Mouse (Mus musculus) forebrain, embryonic 16.5 days (tissue): ENCODE data around the gene Pym1. TPM values are rescaled to one million over a fixed set of nuclear protein-coding genes. Genes with fewer than 3 reads are reported as not detected.

Experiments used
- ATAC-seq: fragments of 200-750 bp; cut with Nextera tagmentation; 2 replicates; pipeline ENCODE4 v1.8.0; 2017; ENCODE audit warnings: mild to moderate bottlenecking, moderate library complexity
- H3K27ac ChIP-seq: fragments of 300-500 bp; sonication (generic); 2 replicates; pipeline ENCODE4 v1.5.1; 2014; ENCODE audit warnings: low read length, control low read depth
- H3K27me3 ChIP-seq: fragments of 300-500 bp; sonication (generic); replicated peaks from 2 replicates; pipeline ENCODE4 v1.6.1; 2014; ENCODE audit warnings: low read length; ENCODE audit not compliant: control insufficient read depth, insufficient read depth
- H3K36me3 ChIP-seq: fragments of 300-500 bp; sonication (generic); 2 replicates; pipeline ENCODE4 v1.6.1; 2014; ENCODE audit not compliant: control insufficient read depth, insufficient read depth
- H3K4me1 ChIP-seq: fragments of 300-500 bp; sonication (generic); replicated peaks from 2 replicates; pipeline ENCODE4 v1.6.1; 2014; ENCODE audit warnings: low read length; ENCODE audit not compliant: control insufficient read depth, insufficient read depth
- H3K4me2 ChIP-seq: fragments of 300-500 bp; sonication (generic); 2 replicates; pipeline ENCODE4 v1.6.1; 2014; ENCODE audit warnings: mild to moderate bottlenecking, low read length, control low read depth
- H3K4me3 ChIP-seq: fragments of 300-500 bp; sonication (generic); replicated peaks from 2 replicates; pipeline ENCODE4 v1.5.1; 2014; ENCODE audit warnings: mild to moderate bottlenecking, low read length, control low read depth
- H3K9ac ChIP-seq: fragments of 300-500 bp; sonication (generic); replicated peaks from 2 replicates; pipeline ENCODE4 v1.6.1; 2014; ENCODE audit warnings: low read depth, low read length, control low read depth
- H3K9me3 ChIP-seq: fragments of 300-500 bp; sonication (generic); 2 replicates; pipeline ENCODE4 v1.6.1; 2016; ENCODE audit warnings: low read length; ENCODE audit not compliant: control insufficient read depth
- WGBS: fragments of 180-500 bp; shearing (Covaris S2); extraction: QIAGEN DNeasy Blood & Tissue Kit; methylation state at CpG from one replicate; pipeline ENCODE4 v1.1.7; 2014; 5-methylcytosine and 5-hydroxymethylcytosine counted together
- polyA plus RNA-seq: library from polyadenylated mRNA; unstranded; fragments of >200 nt; fragmentation: Nextera tagmentation; extraction: Ambion mirVana; gene quantifications from 2 replicates; pipeline ENCODE4 v1.2.1, GENCODE M21; 2015

Gene Pym1
- polyA plus RNA-seq, 1 experiment from 2014 or later, result 43.6 TPM

GRCm38 (mm10) chr10:128778441-128778840, 30.8 kb downstream of the Pym1 start:
- Histone ChIP-seq H3K9me3 (0 out of 2 replicates have a peak, but pooled peaks cover under 1% of the 10 kb centered on the region), H3K4me1 (no peaks in the 10 kb centered on the region), H3K27ac (no peak overlapping the region), H3K9ac (no peak overlapping the region), H3K4me2 (no peak overlapping the region), H3K4me3 (no peak overlapping the region), H3K36me3 (no peaks in the 10 kb centered on the region), H3K27me3 (no peaks in the 10 kb centered on the region)
- 90% methylated on average over 2 of the region's 2 CpGs for WGBS
- no peak for ATAC-seq

DNA sequence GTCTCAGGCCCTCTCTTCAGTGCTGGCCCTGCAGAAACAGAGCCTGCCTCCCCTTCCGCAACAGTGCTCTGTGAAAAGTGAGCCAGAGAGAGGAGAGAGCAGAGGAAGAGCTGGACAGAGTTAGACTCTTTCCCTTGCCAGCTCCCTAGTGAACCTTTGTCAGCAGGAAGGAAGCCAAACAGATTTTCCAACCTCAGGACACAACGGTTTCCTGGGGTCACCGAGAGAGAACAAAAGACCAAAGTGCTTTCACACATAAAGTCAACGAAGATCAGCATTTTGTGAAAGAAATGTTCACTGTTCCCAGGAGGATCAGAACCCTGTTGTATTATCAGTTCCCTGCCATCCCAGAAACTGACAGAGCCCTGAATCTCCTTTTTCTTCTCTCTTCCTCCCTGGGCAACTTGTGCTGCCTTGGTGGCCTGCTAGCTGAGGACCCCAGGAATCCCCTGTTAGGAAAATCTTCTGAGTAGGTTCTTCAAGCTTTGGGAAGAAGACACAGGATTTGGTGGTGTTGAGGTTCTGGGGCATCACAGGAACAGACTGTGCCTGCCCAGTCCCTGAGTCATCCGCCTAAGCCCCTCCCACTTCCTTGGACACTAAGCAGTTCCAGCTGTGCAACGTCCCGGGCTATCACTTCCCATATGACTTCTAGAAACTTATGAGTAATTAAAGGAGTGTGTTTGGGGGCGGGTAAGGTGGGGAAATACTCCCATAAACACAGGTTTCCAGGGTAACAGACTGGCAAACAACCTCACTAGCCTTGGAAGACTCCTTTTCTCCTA, 31.5 kb downstream of the Pym1 start:
- Histone ChIP-seq H3K36me3 (no peaks in the 10 kb centered on the region), H3K4me1 (no peaks in the 10 kb centered on the region), H3K4me2 (no peak overlapping the region), H3K9me3 (0 out of 2 replicates have a peak, but pooled peaks cover 5% of the 10 kb centered on the region), H3K27me3 (no peaks in the 10 kb centered on the region), H3K9ac (no peak overlapping the region), H3K4me3 (no peak overlapping the region), H3K27ac (no peak overlapping the region)
- no peak for ATAC-seq
- 42% methylated on average over 8 of the region's 8 CpGs for WGBS

- no peak overlapping the region for H3K27ac ChIP-seq
- no peaks in the 10 kb centered on the region for H3K36me3 ChIP-seq
- no peak overlapping the region for H3K9ac ChIP-seq
- H3K9me3 ChIP-seq, result 0 out of 2 replicates have a peak, but pooled peaks cover 7% of the 10 kb centered on the region
- WGBS, result 100% methylated on average over 1 of the region's 1 CpGs
- H3K4me3 ChIP-seq, result no peak overlapping the region
- H3K4me2 ChIP-seq, result no peak overlapping the region
- H3K27me3 ChIP-seq, result no peaks in the 10 kb centered on the region
- H3K4me1 ChIP-seq, result no peaks in the 10 kb centered on the region
- no peak for ATAC-seq
Observed at GRCm38 (mm10) chr10:128780200-128780599, 32.5 kb downstream of the Pym1 start.

DNA sequence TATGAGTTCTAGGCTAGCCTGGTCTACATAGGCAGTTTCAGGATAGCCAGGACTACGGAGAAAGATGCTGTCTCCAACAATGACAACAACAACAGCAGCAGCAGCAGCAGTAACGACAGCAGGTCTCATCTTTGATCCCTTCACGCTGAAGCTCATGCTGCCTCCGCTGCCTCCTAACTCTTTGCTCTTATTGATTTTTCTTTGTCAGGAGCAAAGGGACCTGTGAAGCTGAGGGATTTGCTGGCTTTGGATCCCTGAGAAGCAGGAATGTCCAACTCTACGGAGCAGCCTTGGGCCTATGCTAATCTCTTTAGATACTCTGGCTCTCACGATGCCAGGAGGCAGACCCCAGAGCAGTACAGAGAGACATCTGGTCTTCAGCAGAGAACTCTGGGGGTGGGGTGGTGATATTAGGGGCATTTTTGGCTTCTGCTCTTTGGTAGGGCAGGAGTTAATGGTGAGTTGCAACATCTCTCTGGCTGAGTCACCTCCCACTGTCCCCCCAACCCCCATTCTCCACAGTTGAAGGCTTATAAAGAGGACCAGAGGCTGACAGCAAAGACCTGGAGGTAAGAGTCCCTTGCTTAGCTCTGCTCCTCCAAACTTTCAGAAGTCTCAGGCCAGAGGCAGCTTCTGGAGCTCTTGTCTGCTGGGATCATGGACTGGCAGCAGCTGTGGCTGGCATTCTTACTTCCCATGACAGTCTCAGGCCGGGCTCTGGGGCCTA, 42.9 kb downstream of the Pym1 start, which contains the start of gene Mmp19:
Gene Mmp19 (plus strand): TSS at position 513 of the 727 bp plus-strand sequence.
- no peak for ATAC-seq
- Histone ChIP-seq H3K9me3 (no peaks in the 10 kb centered on the region), H3K9ac (no peak within 1 kb of the TSS), H3K4me3 (no peak within 1 kb of the TSS), H3K4me2 (no peak within 1 kb of the TSS), H3K36me3 (no peaks in the 10 kb centered on the region), H3K27ac (no peak within 1 kb of the TSS), H3K4me1 (no peaks in the 10 kb centered on the region), H3K27me3 (no peaks in the 10 kb centered on the region)
- 71% methylated on average over 7 of the region's 7 CpGs for WGBS

DNA sequence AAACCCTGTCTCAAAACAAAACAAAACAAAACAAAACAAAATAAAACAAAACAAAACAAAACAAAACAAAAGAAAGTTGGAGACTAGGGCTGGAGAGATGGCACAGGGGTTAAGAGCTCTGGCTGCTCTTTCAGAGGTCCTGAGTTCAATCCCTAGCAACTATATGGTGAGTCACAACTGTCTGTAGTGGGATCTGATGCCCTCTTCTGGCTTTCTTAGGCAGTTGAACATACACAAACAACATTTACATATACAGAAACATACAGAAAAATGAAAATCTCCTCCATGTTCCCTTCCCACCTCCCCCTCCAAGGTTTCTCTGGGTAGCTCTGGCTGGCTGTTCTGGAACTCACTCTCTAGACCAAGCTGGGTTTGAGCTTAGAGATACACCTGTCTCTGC, 44.4 kb downstream of the Pym1 start:
- Histone ChIP-seq H3K9me3 (no peaks in the 10 kb centered on the region), H3K27me3 (no peaks in the 10 kb centered on the region), H3K4me3 (no peak overlapping the region), H3K36me3 (no peaks in the 10 kb centered on the region), H3K4me2 (no peak overlapping the region), H3K9ac (no peak overlapping the region), H3K4me1 (no peaks in the 10 kb centered on the region), H3K27ac (no peak overlapping the region)
- ATAC-seq, result no peak

- no peaks in the 10 kb centered on the region for H3K4me1 ChIP-seq
- H3K9me3 ChIP-seq, result no peaks in the 10 kb centered on the region
- 93% methylated on average over 1 of the region's 1 CpGs for WGBS
Observed at GRCm38 (mm10) chr10:128793258-128793657, 45.6 kb downstream of the Pym1 start.

GRCm38 (mm10) chr10:128794391-128794790, 46.7 kb downstream of the Pym1 start:
- Histone ChIP-seq H3K36me3 (no peaks in the 10 kb centered on the region), H3K4me3 (no peak overlapping the region), H3K4me2 (no peak overlapping the region), H3K4me1 (no peaks in the 10 kb centered on the region), H3K27ac (no peak overlapping the region), H3K9ac (no peak overlapping the region), H3K9me3 (no peaks in the 10 kb centered on the region), H3K27me3 (no peaks in the 10 kb centered on the region)
- WGBS, result 92% methylated on average over 5 of the region's 5 CpGs
- ATAC-seq, result no peak

More at GRCm38 (mm10) chr10:128793258-128793657, 45.6 kb downstream of the Pym1 start:
- Histone ChIP-seq H3K27ac (no peak overlapping the region), H3K27me3 (no peaks in the 10 kb centered on the region), H3K4me2 (no peak overlapping the region), H3K4me3 (no peak overlapping the region), H3K9ac (no peak overlapping the region), H3K36me3 (no peaks in the 10 kb centered on the region)
- ATAC-seq, result no peak

DNA sequence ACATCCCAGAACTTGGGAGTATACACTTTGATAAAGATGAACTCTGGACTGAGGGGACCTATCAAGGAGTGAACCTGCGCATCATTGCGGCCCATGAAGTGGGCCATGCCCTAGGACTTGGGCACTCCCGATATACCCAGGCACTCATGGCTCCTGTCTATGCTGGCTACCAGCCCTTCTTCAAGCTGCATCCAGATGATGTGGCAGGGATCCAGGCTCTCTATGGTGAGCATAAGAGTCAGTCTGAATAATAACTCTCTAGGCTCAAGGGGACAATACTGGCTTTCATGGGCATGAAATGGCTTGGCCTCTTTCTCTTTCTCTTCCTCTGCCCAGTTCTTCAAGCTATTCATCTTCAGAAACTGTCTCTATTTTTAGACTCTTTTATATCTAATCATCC, 47.9 kb downstream of the Pym1 start:
- ATAC-seq, result no peak
- Histone ChIP-seq H3K4me3 (no peak overlapping the region), H3K4me1 (no peaks in the 10 kb centered on the region), H3K36me3 (no peaks in the 10 kb centered on the region), H3K27ac (no peak overlapping the region), H3K9me3 (no peaks in the 10 kb centered on the region), H3K9ac (no peak overlapping the region), H3K4me2 (no peak overlapping the region), H3K27me3 (no peaks in the 10 kb centered on the region)
- 91% methylated on average over 3 of the region's 3 CpGs for WGBS

DNA sequence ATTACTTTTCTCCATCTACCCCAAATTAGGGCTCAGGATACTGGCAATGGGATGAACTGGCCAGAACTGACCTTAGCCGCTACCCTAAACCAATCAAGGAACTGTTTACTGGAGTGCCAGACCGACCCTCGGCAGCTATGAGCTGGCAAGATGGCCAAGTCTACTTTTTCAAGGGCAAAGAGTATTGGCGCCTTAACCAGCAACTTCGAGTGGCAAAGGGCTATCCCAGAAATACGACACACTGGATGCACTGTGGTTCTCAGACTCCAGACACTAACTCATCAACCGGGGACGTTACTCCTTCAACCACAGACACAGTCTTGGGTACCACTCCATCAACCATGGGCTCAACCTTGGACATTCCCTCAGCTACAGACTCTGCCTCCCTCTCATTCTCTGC, 51.0 kb downstream of the Pym1 start:
- no peaks in the 10 kb centered on the region for H3K27me3 ChIP-seq
- no peak overlapping the region for H3K9ac ChIP-seq
- no peaks in the 10 kb centered on the region for H3K36me3 ChIP-seq
- H3K4me3 ChIP-seq, result no peak overlapping the region
- no peaks in the 10 kb centered on the region for H3K9me3 ChIP-seq
- H3K4me2 ChIP-seq, result no peak overlapping the region
- H3K4me1 ChIP-seq, result peaks cover 11% of the 10 kb centered on the region
- WGBS, result 92% methylated on average over 8 of the region's 8 CpGs
- H3K27ac ChIP-seq, result no peak overlapping the region
- no peak for ATAC-seq
